Mouse (Mus musculus) erythroid progenitor cell, adult 5-6 weeks (primary cell): Measurements from ENCODE around the gene Ryk. TPM values are rescaled to one million over a fixed set of nuclear protein-coding genes. Genes with fewer than 3 reads are reported as not detected.

Experiments
- ATAC-seq: replicated peaks from 2 replicates; pipeline ENCODE4 v1.8.0; 2016; ENCODE audit warnings: moderate number of reproducible peaks, mild to moderate bottlenecking, moderate TSS enrichment, inconsistent platforms; ENCODE audit not compliant: poor library complexity, low FRiP score, severe bottlenecking
- total RNA-seq, 2 experiments: library from RNA; stranded (forward) in 1 of 2; stranded (reverse) in 1 of 2; fragments of 150-400 nt in 1 of 2; fragments of 186-747, 209-891 nt in 1 of 2; gene quantifications; 2 replicates each; pipeline versions ENCODE4 v1.2.3 to v1.2.4; 2015 to 2017; ENCODE audit warnings: low replicate concordance in 2 of 2

The Ryk gene
- total RNA-seq, 2 experiments from 2014 or later = 1.9 to 2.9 TPM

DNA sequence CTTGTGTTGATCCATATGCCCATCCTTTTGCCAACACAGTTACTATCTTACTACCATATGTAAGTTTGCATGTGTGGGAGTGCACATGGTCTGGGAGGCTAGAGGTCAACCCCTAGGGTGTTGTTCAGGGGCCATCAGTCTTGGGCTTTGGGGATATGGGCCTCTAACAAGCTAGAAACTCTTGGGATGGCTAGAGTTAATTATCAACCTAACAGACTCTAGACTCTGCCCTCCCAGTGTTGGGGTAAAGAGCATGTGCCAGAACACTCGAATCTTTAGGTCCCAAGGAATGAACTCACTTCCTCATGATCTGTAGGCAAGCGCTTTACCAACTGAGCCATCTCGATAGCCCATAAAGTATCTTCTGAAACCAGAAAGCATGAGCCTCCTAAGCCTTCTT is 91.4 kb downstream of the Ryk start:
- ATAC-seq = no peak

DNA sequence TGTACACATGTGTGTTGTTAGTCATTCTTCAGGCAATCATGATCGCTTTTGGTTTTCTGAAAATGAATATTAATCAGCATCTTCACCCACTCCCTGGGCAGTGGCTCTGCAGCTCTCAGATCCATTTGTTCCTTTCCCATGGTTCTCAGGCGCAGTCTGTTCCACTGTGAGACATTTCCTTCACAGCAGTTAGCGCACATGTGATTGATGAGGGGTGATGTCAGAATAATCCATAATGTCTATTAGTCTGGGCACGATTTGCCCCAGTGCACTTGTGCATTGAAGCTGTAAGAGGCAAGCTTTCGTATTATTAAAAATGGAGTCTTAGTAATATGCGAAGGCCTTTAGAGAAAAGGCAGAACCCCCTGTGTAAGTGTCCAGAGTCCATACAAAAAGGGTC is 95.1 kb downstream of the Ryk start:
- no peak for ATAC-seq

GRCm38 (mm10) chr9:102933925-102934721 is 99.4 kb downstream of the Ryk start:
- ATAC-seq = no peak

- no peak for ATAC-seq
Observed at GRCm38 (mm10) chr9:102942221-102942620, 107.5 kb downstream of the Ryk start.

DNA sequence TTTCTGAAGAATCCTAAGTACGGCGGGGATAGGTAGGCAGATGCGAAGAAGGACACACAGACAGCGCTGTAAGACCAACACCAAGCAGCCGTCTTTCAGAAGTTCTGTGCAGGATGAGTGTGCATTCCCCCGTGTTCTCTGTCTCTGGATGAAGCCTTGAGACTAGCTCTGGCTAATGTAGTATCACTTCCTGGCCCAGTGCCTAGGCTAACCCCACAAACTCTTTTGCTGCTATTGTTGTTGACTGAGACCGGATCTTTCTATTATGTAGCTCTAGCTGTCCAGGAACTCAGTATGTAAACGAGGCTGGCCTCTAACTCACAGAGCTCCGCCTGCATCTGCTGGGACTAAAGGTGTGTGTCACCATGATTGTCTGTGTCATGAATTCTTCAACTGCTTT is 110.2 kb downstream of the Ryk start:
- ATAC-seq = no peak

- ATAC-seq = no peak
Observed at GRCm38 (mm10) chr9:102946469-102947015, 111.8 kb downstream of the Ryk start.

- no peak for ATAC-seq
Observed at GRCm38 (mm10) chr9:102948706-102949105, 114.0 kb downstream of the Ryk start.

DNA sequence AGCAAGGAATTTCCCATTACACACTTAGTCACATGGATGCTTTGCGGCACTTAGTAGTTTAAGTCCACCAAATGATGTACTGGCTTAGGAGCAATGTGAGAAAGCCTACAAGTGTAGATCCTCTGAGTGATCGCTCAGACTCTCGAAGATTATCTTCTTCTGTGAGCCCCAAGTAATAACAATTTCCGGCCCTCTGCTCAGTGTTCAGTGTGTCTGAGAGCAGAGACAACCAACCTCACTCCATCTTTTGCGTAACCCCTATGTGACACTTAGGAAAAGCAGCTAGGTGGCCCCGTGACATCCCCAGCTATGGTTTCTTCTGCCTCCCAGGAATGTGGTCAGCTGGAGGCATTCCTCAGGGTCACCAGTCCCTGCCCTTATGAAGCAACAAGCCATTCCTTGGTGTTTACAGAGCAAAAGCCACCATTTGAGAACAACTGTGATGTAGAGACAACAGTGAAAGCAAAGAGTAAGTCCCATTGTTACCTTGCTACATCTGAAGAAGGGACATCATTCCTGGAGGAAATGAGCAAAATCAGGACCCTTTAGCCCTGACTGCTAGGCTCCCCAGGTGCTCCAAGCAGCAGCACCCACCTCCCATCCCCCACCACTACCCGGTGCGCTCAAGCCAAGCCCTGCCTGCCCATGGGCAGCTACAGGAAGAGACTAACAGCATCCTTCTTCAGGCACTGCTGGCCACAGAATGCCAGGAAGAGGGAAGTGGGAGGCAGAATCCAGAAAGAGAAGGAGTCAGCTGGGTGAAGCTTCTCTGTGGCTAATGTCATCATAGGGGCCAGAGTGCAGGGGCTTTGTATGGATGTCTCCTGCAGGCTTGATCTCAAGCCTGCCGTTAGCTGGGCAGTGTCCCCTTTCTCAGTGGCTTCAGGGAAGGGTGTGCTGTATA is 116.6 kb downstream of the Ryk start:
- ATAC-seq = no peak

DNA sequence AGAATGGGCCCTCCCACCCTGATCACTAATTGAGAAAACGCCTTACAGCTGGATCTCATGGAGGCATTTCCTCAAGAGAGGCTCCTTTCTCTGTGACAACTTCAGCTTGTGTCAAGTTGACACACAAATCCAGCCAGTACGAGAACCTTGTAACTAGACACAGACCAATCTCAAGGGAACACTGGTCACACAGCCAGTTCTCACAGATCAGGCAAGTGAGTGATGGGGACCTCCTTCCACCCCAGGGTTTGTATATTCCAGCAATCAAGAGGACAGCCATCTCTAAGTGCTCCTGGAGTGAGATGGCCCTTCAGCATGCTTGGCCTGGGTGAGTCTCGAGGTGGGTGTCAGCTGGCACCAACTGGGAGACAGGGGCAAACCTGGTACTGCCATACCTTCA is 121.1 kb downstream of the Ryk start:
- ATAC-seq = no peak

Other genes starting within 250 kb of the Ryk start
- 56.2 and 78.8 TPM in 2 replicates for gene Anapc13, start 208.6 kb upstream of the Ryk start, total RNA-seq (2015; ENCODE audit: low replicate concordance)
- gene Anapc13, start 208.6 kb upstream of the Ryk start, total RNA-seq (2017; ENCODE audit: low replicate concordance) = 20.7 and 35.0 TPM in 2 replicates
- gene Cep63, start 208.4 kb upstream of the Ryk start, total RNA-seq (2015; ENCODE audit: low replicate concordance) = 31.7 and 33.5 TPM in 2 replicates
- 15.7 and 25.6 TPM in 2 replicates for gene Cep63, start 208.4 kb upstream of the Ryk start, total RNA-seq (2017; ENCODE audit: low replicate concordance)
- gene Amotl2, start 118.2 kb upstream of the Ryk start, total RNA-seq (2015; ENCODE audit: low replicate concordance) = not detected in 2 replicates
- 0.39 and 11.4 TPM in 2 replicates for gene Amotl2, start 118.2 kb upstream of the Ryk start, total RNA-seq (2017; ENCODE audit: low replicate concordance)
- gene Slco2a1, start 153.8 kb downstream of the Ryk start, total RNA-seq (2015; ENCODE audit: low replicate concordance) = 0.42 TPM in 1 of 2 replicates, not detected in the other
- 0.13 TPM in 1 of 2 replicates, not detected in the other for gene Slco2a1, start 153.8 kb downstream of the Ryk start, total RNA-seq (2017; ENCODE audit: low replicate concordance)